Mouse (Mus musculus): Measurements from ENCODE around the gene Nsun7. TPM values are rescaled to one million over a fixed set of nuclear protein-coding genes. Genes with fewer than 3 reads are reported as not detected.
"Not testable (repeated sequence)": the region's sequence is repeated elsewhere in the genome, so short reads cannot be mapped to it uniquely, and the experiment has no call there.

The Nsun7 gene
- total and polyA plus RNA-seq, 3 experiments, result not detected

GRCm38 (mm10) chr5:66255044-66255443, 4.7 kb upstream of the Nsun7 start:
- DNase-seq (ENCODE audit: low read depth, low spot score), result no peak
- Histone ChIP-seq H3K27ac (ENCODE audit: control insufficient read depth, low read depth, low read length) (no peak overlapping the region), H3K9ac (ENCODE audit: control insufficient read depth, low read depth, low read length, poor library complexity, severe bottlenecking) (no peak overlapping the region), H3K4me3 (ENCODE audit: control insufficient read depth in 1 of 2, insufficient read depth in 1 of 2, low read depth in 2 of 2, low read length in 2 of 2) (no peak overlapping the region), H3K79me2 (ENCODE audit: control insufficient read depth, insufficient read depth, low read length, poor library complexity) (no peaks in the 10 kb centered on the region), H3K36me3 (ENCODE audit: control insufficient read depth in 1 of 2, insufficient read depth in 2 of 2, low read length in 2 of 2) (no peaks in the 10 kb centered on the region), H3K9me3 (replicated peaks; ENCODE audit: insufficient read depth, low read length) (no peaks in the 10 kb centered on the region), H3K4me1 (ENCODE audit: control insufficient read depth in 1 of 2, insufficient read depth in 2 of 2, low read length in 2 of 2) (no peaks in the 10 kb centered on the region), H3K27me3 (ENCODE audit: control insufficient read depth in 1 of 2, insufficient read depth in 2 of 2, low read length in 2 of 2) (no peaks in the 10 kb centered on the region)
- TF ChIP-seq NELFE (IDR thresholded peaks at IDR 0.05; ENCODE audit: low read depth, low read length) (no peak), ZKSCAN1 (IDR thresholded peaks at IDR 0.05; ENCODE audit: low read depth, low read length) (no peak), E2F4 (IDR thresholded peaks at IDR 0.05; ENCODE audit: borderline replicate concordance, low read depth, low read length) (no peak), ZMIZ1 (IDR thresholded peaks at IDR 0.05; ENCODE audit: low read depth, low read length) (no peak), MYB (IDR thresholded peaks at IDR 0.05; ENCODE audit: low read depth, low read length) (no peak), ELF1 (IDR thresholded peaks at IDR 0.05; ENCODE audit: low read depth, low read length) (no peak), MAX (IDR thresholded peaks at IDR 0.05; ENCODE audit: low read length) (no peak), POLR2AphosphoS2 (IDR thresholded peaks at IDR 0.05; ENCODE audit: low read length) (no peak), GATA1 (IDR thresholded peaks at IDR 0.05; ENCODE audit: low read depth, low read length) (no peak), MYC (IDR thresholded peaks at IDR 0.05; ENCODE audit: low read depth, low read length) (no peak), RCOR1 (IDR thresholded peaks at IDR 0.05; ENCODE audit: low read depth, low read length) (no peak)

DNA sequence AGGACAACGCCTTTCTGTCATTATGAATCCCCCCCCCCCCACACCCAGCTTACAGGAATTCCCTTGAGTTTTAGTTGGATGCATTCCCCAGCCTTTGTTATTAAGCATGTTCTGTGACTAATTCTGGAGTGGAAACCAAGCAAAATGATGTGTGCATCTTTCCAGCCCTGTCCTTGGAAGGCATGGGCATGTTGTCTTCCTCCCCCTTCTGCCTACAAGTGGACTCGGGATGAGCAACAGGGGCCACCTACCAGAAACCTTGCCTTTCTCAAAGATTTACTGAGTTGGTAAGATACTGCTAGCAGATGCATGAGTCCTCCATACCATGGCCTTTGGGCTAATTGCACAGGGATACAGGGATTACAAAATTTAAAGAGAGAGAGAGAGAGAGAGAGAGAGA, 697 bp upstream of the Nsun7 start:
- Histone ChIP-seq H3K4me3 (ENCODE audit: control insufficient read depth in 1 of 2, insufficient read depth in 1 of 2, low read depth in 2 of 2, low read length in 2 of 2) (no peak overlapping the region), H3K9ac (ENCODE audit: control insufficient read depth, low read depth, low read length, poor library complexity, severe bottlenecking) (no peak overlapping the region), H3K27ac (ENCODE audit: control insufficient read depth, low read depth, low read length) (no peak overlapping the region), H3K27me3 (ENCODE audit: control insufficient read depth in 1 of 2, insufficient read depth in 2 of 2, low read length in 2 of 2) (no peaks in the 10 kb centered on the region), H3K4me1 (ENCODE audit: control insufficient read depth in 1 of 2, insufficient read depth in 2 of 2, low read length in 2 of 2) (no peaks in the 10 kb centered on the region), H3K79me2 (ENCODE audit: control insufficient read depth, insufficient read depth, low read length, poor library complexity) (no peaks in the 10 kb centered on the region), H3K9me3 (replicated peaks; ENCODE audit: insufficient read depth, low read length) (no peaks in the 10 kb centered on the region), H3K36me3 (ENCODE audit: control insufficient read depth in 1 of 2, insufficient read depth in 2 of 2, low read length in 2 of 2) (no peaks in the 10 kb centered on the region)
- no peak for DNase-seq (ENCODE audit: low read depth, low spot score)
- no peak for TF ChIP-seq MYB (IDR thresholded peaks at IDR 0.05; ENCODE audit: low read depth, low read length)
- no peak for TF ChIP-seq ZC3H11A (IDR thresholded peaks at IDR 0.05; ENCODE audit: low read depth, low read length)
- no peak for TF ChIP-seq ETS1 (IDR thresholded peaks at IDR 0.05; ENCODE audit: low read depth, low read length)
- TF ChIP-seq SIN3A (IDR thresholded peaks at IDR 0.05; ENCODE audit: low read length), result no peak
- no peak for TF ChIP-seq MAFK (IDR thresholded peaks at IDR 0.05; ENCODE audit: borderline replicate concordance, low read depth, low read length)
- TF ChIP-seq E2F4 (IDR thresholded peaks at IDR 0.05; ENCODE audit: borderline replicate concordance, low read depth, low read length), result no peak

GRCm38 (mm10) chr5:66259431-66259755, 304 bp upstream of the Nsun7 start:
- not testable (repeated sequence) for H3K27me3 ChIP-seq (ENCODE audit: control insufficient read depth in 1 of 2, insufficient read depth in 2 of 2, low read length in 2 of 2); H3K4me1 ChIP-seq (ENCODE audit: control insufficient read depth in 1 of 2, insufficient read depth in 2 of 2, low read length in 2 of 2); H3K4me3 ChIP-seq (ENCODE audit: control insufficient read depth in 1 of 2, insufficient read depth in 1 of 2, low read depth in 2 of 2, low read length in 2 of 2); H3K27ac ChIP-seq (ENCODE audit: control insufficient read depth, low read depth, low read length); H3K79me2 ChIP-seq (ENCODE audit: control insufficient read depth, insufficient read depth, low read length, poor library complexity); DNase-seq (ENCODE audit: low read depth, low spot score); H3K9ac ChIP-seq (ENCODE audit: control insufficient read depth, low read depth, low read length, poor library complexity, severe bottlenecking); H3K9me3 ChIP-seq (replicated peaks; ENCODE audit: insufficient read depth, low read length); H3K36me3 ChIP-seq (ENCODE audit: control insufficient read depth in 1 of 2, insufficient read depth in 2 of 2, low read length in 2 of 2)

Measured in MEL (cell line).